Mouse (Mus musculus) limb, embryonic 14.5 days (tissue): Measurements from ENCODE around the gene Ephb1. TPM values are rescaled to one million over a fixed set of nuclear protein-coding genes. Genes with fewer than 3 reads are reported as not detected.

Source experiments
- ATAC-seq: fragments of 200-750 bp; cut with Nextera tagmentation; 2 replicates; pipeline ENCODE4 v1.8.0; 2017; ENCODE audit warnings: low read depth, moderate number of reproducible peaks, moderate TSS enrichment; ENCODE audit not compliant: low FRiP score
- DNase-seq: peaks from one replicate; pipeline ENCODE4 v3.0.0-alpha.2; 2015; ENCODE audit warnings: low spot score
- H3K27ac ChIP-seq: fragments of 300-500 bp; sonication (generic); replicated peaks from 2 replicates; pipeline ENCODE4 v1.5.1; 2014; ENCODE audit warnings: low read depth, mild to moderate bottlenecking, low read length, moderate library complexity, mixed read lengths
- H3K27me3 ChIP-seq: fragments of 300-500 bp; sonication (generic); 2 replicates; pipeline ENCODE4 v1.6.1; 2014; ENCODE audit warnings: low read length, mixed read lengths; ENCODE audit not compliant: control insufficient read depth, insufficient read depth
- H3K36me3 ChIP-seq: fragments of 300-500 bp; sonication (generic); 2 replicates; pipeline ENCODE4 v1.6.1; 2014; ENCODE audit warnings: mild to moderate bottlenecking, low read length, moderate library complexity, mixed read lengths; ENCODE audit not compliant: control insufficient read depth, insufficient read depth
- H3K4me1 ChIP-seq: fragments of 300-500 bp; sonication (generic); 2 replicates; pipeline ENCODE4 v1.6.1; 2014; ENCODE audit warnings: antibody characterized with exemption, low read length, mixed read lengths; ENCODE audit not compliant: control insufficient read depth, insufficient read depth
- H3K4me2 ChIP-seq: fragments of 300-500 bp; sonication (generic); replicated peaks from 2 replicates; pipeline ENCODE4 v1.6.1; 2014; ENCODE audit warnings: low read depth, mild to moderate bottlenecking, low read length, moderate library complexity; ENCODE audit not compliant: severe bottlenecking
- H3K4me3 ChIP-seq: fragments of 300-500 bp; sonication (generic); replicated peaks from 2 replicates; pipeline ENCODE4 v1.5.1; 2014; ENCODE audit warnings: low read length
- H3K9ac ChIP-seq: fragments of 300-500 bp; sonication (generic); 2 replicates; pipeline ENCODE4 v1.6.1; 2014; ENCODE audit warnings: mild to moderate bottlenecking, low read depth, low read length, moderate library complexity; ENCODE audit not compliant: severe bottlenecking
- H3K9me3 ChIP-seq: fragments of 300-500 bp; sonication (generic); 2 replicates; pipeline ENCODE4 v1.6.1; 2016; ENCODE audit warnings: low read length; ENCODE audit not compliant: control insufficient read depth
- POLR2A ChIP-seq: fragments of 200-500 bp; IDR thresholded peaks from 2 replicates; pipeline ENCODE4 v1.8.0; 2012; ENCODE audit warnings: inconsistent platforms, mild to moderate bottlenecking, moderate library complexity, borderline replicate concordance; ENCODE audit not compliant: insufficient read depth, insufficient read length; ENCODE audit errors: extremely low read depth
- WGBS: fragments of 180-500 bp; shearing (Covaris S2); extraction: QIAGEN DNeasy Blood & Tissue Kit; methylation state at CpG from one replicate; pipeline ENCODE4 v1.1.7; 2014; 5-methylcytosine and 5-hydroxymethylcytosine counted together
- polyA plus RNA-seq, 2 experiments: library from polyadenylated mRNA; depleted of rRNA in 1 of 2; stranded (reverse) in 1 of 2; unstranded in 1 of 2; fragments of >200 nt; fragmentation: Nextera tagmentation in 1 of 2; extraction: Ambion mirVana in 1 of 2; gene quantifications; 2 replicates each; pipeline versions ENCODE4 v1.2.1 to v1.2.3; 2012 to 2014

Ephb1 gene
- polyA plus RNA-seq, 2 experiments, result 4.1 TPM

DNA sequence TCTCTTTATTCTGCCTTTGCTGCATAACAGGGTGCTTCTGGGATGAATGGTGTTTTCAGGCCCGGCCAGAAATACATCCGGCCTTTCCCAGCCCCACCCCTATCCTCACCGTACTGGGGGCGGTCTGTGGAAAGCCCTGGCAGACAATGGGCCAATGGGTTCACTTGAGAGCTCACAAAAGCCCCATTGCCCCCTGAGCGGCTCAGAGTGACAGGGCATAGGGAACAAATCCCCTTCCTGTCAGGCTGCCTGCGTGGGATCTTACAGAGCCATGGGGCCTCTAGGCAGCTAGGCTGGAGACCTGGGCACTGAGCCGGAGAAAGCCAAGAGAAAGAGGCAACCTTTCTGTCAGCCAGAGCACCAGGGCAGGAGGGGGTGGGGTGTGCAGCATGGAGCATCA, 111.2 kb downstream of the Ephb1 start:
- Histone ChIP-seq H3K36me3 (no peaks in the 10 kb centered on the region), H3K27me3 (no peaks in the 10 kb centered on the region), H3K4me2 (no peak overlapping the region), H3K27ac (no peak overlapping the region), H3K9me3 (no peaks in the 10 kb centered on the region), H3K4me1 (no peaks in the 10 kb centered on the region), H3K4me3 (no peak overlapping the region), H3K9ac (no peak overlapping the region)
- DNase-seq, result no peak
- no peak for ATAC-seq
- no peak for TF ChIP-seq POLR2A
- WGBS, result 53% methylated on average over 7 of the region's 7 CpGs

DNA sequence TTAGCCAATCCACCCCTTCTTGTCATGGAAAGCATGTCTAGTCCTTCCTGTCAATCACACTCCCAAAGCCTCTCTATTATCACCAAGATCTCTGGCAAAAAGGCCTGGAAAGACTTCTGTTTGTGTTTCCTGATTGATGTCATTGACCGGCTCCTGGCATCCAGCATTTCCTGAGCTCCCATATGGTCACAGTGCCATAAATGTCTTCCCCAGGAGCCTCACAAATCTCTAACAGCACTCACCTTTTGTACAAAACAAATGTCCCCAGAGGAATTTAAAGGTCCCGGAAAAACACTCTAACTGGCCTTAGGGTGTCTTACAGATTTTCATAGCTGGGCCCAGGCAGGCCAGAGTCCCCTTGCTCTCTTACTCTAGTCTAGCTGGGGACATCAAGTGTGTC, 112.9 kb downstream of the Ephb1 start:
- H3K27me3 ChIP-seq, result no peaks in the 10 kb centered on the region
- no peak overlapping the region for H3K4me2 ChIP-seq
- H3K9me3 ChIP-seq, result no peaks in the 10 kb centered on the region
- H3K36me3 ChIP-seq, result no peaks in the 10 kb centered on the region
- ATAC-seq (no peak), DNase-seq (no peak)
- H3K9ac ChIP-seq, result no peak overlapping the region
- H3K27ac ChIP-seq, result no peak overlapping the region
- WGBS, result 15% methylated on average over 2 of the region's 2 CpGs
- TF ChIP-seq POLR2A, result no peak
- H3K4me1 ChIP-seq, result no peaks in the 10 kb centered on the region
- H3K4me3 ChIP-seq, result no peak overlapping the region

DNA sequence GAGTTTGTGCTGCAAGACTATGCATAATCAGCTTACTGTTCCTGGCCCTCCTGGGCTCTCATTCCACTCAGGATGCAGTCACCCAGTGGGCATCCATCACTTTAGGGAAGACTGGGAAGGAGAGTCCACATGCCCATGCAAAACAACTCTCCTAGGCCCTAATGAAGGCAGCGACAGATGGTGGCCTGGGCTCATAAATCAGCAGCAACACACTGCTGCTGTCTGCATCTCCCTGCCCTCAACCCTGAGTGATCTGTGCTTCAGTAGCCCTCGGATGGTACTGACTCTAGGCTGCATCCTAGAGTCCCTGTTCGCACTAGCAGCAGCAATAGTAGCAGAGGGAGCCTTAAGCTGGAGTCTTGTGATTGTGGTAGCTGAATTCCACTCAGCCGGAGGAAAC, 114.3 kb downstream of the Ephb1 start:
- H3K9ac ChIP-seq, result no peak overlapping the region
- ATAC-seq, result no peak
- 44% methylated on average over 4 of the region's 4 CpGs for WGBS

DNA sequence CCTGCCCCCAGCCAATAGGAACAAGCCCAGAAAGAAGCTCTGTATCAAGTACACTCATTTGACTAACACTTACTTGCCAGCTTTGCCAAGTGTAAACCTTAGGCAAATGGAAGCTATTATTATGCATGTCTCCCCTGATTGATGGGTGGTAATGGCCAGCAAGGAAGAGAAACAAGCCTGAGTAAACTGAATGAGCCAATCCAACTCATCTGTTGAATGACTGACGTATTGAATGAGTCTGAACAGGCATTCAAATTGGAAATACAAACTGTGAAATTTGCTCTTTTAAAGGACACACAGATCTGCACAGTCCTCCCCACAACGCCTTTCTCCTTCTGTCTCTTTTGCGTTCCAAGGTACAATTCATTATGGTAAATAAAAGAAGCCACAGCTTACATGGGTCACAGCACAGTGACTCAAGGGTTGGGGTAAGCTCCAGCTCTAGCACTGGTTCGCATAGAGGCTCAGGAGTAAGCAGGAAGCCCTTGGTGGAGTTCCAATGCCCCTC, 119.0 kb downstream of the Ephb1 start:
- Histone ChIP-seq H3K4me2 (no peak overlapping the region), H3K4me3 (no peak overlapping the region), H3K4me1 (no peaks in the 10 kb centered on the region), H3K9ac (no peak overlapping the region), H3K36me3 (no peaks in the 10 kb centered on the region), H3K9me3 (no peaks in the 10 kb centered on the region), H3K27ac (no peak overlapping the region), H3K27me3 (no peaks in the 10 kb centered on the region)
- 65% methylated on average over 4 of the region's 4 CpGs for WGBS
- DNase-seq, result no peak
- ATAC-seq, result no peak
- no peak for TF ChIP-seq POLR2A

More for the DNA sequence above, 114.3 kb downstream of the Ephb1 start:
- Histone ChIP-seq H3K4me3 (no peak overlapping the region), H3K9me3 (no peaks in the 10 kb centered on the region), H3K4me2 (no peak overlapping the region), H3K27ac (no peak overlapping the region), H3K27me3 (no peaks in the 10 kb centered on the region), H3K36me3 (no peaks in the 10 kb centered on the region), H3K4me1 (no peaks in the 10 kb centered on the region)
- DNase-seq, result no peak
- no peak for TF ChIP-seq POLR2A

DNA sequence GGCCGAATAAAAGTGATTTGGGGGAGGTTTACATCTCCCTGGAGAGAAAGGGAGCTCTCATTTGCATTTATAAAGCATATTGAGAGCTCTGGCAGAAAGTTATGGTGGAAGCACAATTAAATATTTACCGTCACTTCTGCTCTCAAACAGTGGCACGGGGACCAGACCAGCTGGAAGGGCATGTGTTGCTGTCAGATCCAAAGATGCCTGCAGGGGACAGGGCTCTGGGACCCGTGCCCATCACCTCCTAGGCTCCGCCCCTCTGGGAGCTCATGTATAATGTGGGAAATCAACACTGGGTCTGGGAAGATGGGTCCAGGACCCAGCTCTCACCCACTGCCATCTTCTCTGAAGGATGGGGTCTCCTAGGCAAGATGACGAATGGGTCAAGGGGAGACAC, 123.2 kb downstream of the Ephb1 start:
- no peak for TF ChIP-seq POLR2A
- WGBS, result 62% methylated on average over 6 of the region's 6 CpGs
- Histone ChIP-seq H3K36me3 (no peaks in the 10 kb centered on the region), H3K4me1 (no peaks in the 10 kb centered on the region), H3K9me3 (no peaks in the 10 kb centered on the region), H3K27me3 (no peaks in the 10 kb centered on the region), H3K4me2 (no peak overlapping the region), H3K4me3 (no peak overlapping the region), H3K27ac (no peak overlapping the region), H3K9ac (no peak overlapping the region)
- ATAC-seq, result no peak
- no peak for DNase-seq
